Mouse (Mus musculus) stomach, postnatal 0 days (tissue): Measurements from ENCODE around the gene Ddx49. TPM values are rescaled to one million over a fixed set of nuclear protein-coding genes. Genes with fewer than 3 reads are reported as not detected.

ENCODE experiments used
- ATAC-seq: fragments of 200-750 bp; cut with Nextera tagmentation; 2 replicates; pipeline ENCODE4 v1.8.0; 2017; ENCODE audit not compliant: low FRiP score, low TSS enrichment
- DNase-seq: peaks from one replicate; pipeline ENCODE4 v3.0.0-alpha.2; 2016; ENCODE audit warnings: low spot score
- H3K27ac ChIP-seq: fragments of 300-500 bp; sonication (generic); replicated peaks from 2 replicates; pipeline ENCODE4 v1.5.1; 2014; ENCODE audit warnings: mild to moderate bottlenecking, control low read depth
- H3K27me3 ChIP-seq: fragments of 300-500 bp; sonication (generic); 2 replicates; pipeline ENCODE4 v1.6.1; 2014; ENCODE audit warnings: low read length; ENCODE audit not compliant: control insufficient read depth, insufficient read depth
- H3K36me3 ChIP-seq: fragments of 300-500 bp; sonication (generic); 2 replicates; pipeline ENCODE4 v1.6.1; 2014; ENCODE audit warnings: low read length, mixed read lengths; ENCODE audit not compliant: control insufficient read depth, insufficient read depth
- H3K4me1 ChIP-seq: fragments of 300-500 bp; sonication (generic); replicated peaks from 2 replicates; pipeline ENCODE4 v1.6.1; 2014; ENCODE audit warnings: antibody characterized with exemption; ENCODE audit not compliant: control insufficient read depth, insufficient read depth
- H3K4me2 ChIP-seq: fragments of 300-500 bp; sonication (generic); replicated peaks from 2 replicates; pipeline ENCODE4 v1.6.1; 2014; ENCODE audit warnings: low read depth, mild to moderate bottlenecking, control low read depth, moderate library complexity
- H3K4me3 ChIP-seq: fragments of 300-500 bp; sonication (generic); 2 replicates; pipeline ENCODE4 v1.5.1; 2014; ENCODE audit warnings: low read depth, low read length, control low read depth
- H3K9ac ChIP-seq: fragments of 300-500 bp; sonication (generic); 2 replicates; pipeline ENCODE4 v1.6.1; 2014; ENCODE audit warnings: mild to moderate bottlenecking, low read length, control low read depth, mixed read lengths
- H3K9me3 ChIP-seq: fragments of 300-500 bp; sonication (generic); 2 replicates; pipeline ENCODE4 v1.6.1; 2016; ENCODE audit warnings: low read length; ENCODE audit not compliant: control insufficient read depth
- CTCF ChIP-seq: IDR thresholded peaks from 2 replicates; pipeline ENCODE4 v1.5.1; 2016; ENCODE audit warnings: antibody characterized with exemption, low read depth, mild to moderate bottlenecking, moderate library complexity
- EP300 ChIP-seq: optimal IDR thresholded peaks from 2 replicates; pipeline ENCODE3; 2016; ENCODE audit warnings: antibody characterized with exemption
- WGBS: fragments of 180-500 bp; shearing (Covaris S2); extraction: QIAGEN DNeasy Blood & Tissue Kit; methylation state at CpG from one replicate; pipeline ENCODE4 v1.1.7; 2014; 5-methylcytosine and 5-hydroxymethylcytosine counted together
- polyA plus RNA-seq: library from polyadenylated mRNA; unstranded; fragments of >200 nt; fragmentation: Nextera tagmentation; extraction: Ambion mirVana; gene quantifications from 2 replicates; pipeline ENCODE4 v1.2.1, GENCODE M21; 2015

Ddx49 gene
- polyA plus RNA-seq, 1 experiment from 2014 or later, result 36.0 TPM

DNA sequence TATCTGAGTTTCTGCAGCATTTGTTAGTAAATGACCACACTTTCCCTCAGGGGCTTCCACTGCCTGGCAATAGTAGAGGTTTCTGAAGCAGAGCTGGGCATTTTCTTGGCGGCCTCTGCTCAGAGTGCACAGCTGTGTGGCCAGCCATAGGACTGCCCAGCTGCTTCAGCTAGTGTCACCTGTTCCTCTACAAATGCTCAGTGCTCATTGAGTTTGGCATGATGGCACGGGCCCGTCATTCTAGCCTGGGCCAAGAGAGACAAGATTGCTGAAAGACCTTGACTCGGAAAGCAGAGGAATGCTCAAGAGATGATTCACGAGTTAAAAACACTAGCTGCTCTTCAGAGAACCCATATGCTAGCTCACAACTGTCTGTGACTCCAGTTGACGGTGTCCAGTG, 55.7 kb downstream of the Ddx49 start:
- Histone ChIP-seq H3K27me3 (no peaks in the 10 kb centered on the region), H3K9ac (no peak overlapping the region), H3K36me3 (peaks cover 30% of the 10 kb centered on the region), H3K4me1 (no peaks in the 10 kb centered on the region), H3K4me2 (no peak overlapping the region), H3K9me3 (no peaks in the 10 kb centered on the region), H3K27ac (no peak overlapping the region), H3K4me3 (no peak overlapping the region)
- TF ChIP-seq EP300 (no peak), CTCF (no peak)
- DNase-seq (no peak), ATAC-seq (no peak)
- WGBS, result 93% methylated on average over 6 of the region's 6 CpGs

Other genes starting within 250 kb of the Ddx49 start
- 1.0 and 1.5 TPM in 2 replicates for gene Tm6sf2, start 229.6 kb downstream of the Ddx49 start, polyA plus RNA-seq
- gene Hapln4, start 219.0 kb downstream of the Ddx49 start, polyA plus RNA-seq, result 0.02 and 0.10 TPM in 2 replicates
- gene Ncan, start 181.6 kb downstream of the Ddx49 start, polyA plus RNA-seq, result 0.17 and 0.27 TPM in 2 replicates
- gene Nr2c2ap, start 171.2 kb downstream of the Ddx49 start, polyA plus RNA-seq, result 31.9 and 33.6 TPM in 2 replicates
- gene Rfxank, start 163.3 kb downstream of the Ddx49 start, polyA plus RNA-seq, result 8.9 and 9.8 TPM in 2 replicates
- gene Borcs8, start 163.0 kb downstream of the Ddx49 start, polyA plus RNA-seq, result 30.1 and 30.5 TPM in 2 replicates
- 0.10 TPM in 1 of 2 replicates, not detected in the other for gene Mef2b, start 162.8 kb downstream of the Ddx49 start, polyA plus RNA-seq
- gene Tmem161a, start 130.1 kb downstream of the Ddx49 start, polyA plus RNA-seq, result 38.2 and 40.8 TPM in 2 replicates
- 3.1 and 4.5 TPM in 2 replicates for gene Slc25a42, start 90.2 kb downstream of the Ddx49 start, polyA plus RNA-seq
- 7.8 and 9.0 TPM in 2 replicates for gene Sugp2, start 68.3 kb downstream of the Ddx49 start, polyA plus RNA-seq
- 11.9 and 12.9 TPM in 2 replicates for gene Armc6, start 68.0 kb downstream of the Ddx49 start, polyA plus RNA-seq
- gene Homer3, start 19.7 kb downstream of the Ddx49 start, polyA plus RNA-seq, result 13.8 and 17.5 TPM in 2 replicates
- gene Cope, start within 50 bp of the Ddx49 start, polyA plus RNA-seq, result 347 and 366 TPM in 2 replicates
- gene Cers1, start 13.3 kb upstream of the Ddx49 start, polyA plus RNA-seq, result 2.0 and 2.6 TPM in 2 replicates
- 0.53 TPM in 2 replicates for gene Gdf1, start 27.3 kb upstream of the Ddx49 start, polyA plus RNA-seq
- 9.5 and 9.6 TPM in 2 replicates for gene Upf1, start 50.8 kb upstream of the Ddx49 start, polyA plus RNA-seq
- gene Comp, start 71.1 kb upstream of the Ddx49 start, polyA plus RNA-seq, result 0.15 and 0.42 TPM in 2 replicates
- 8.0 and 8.4 TPM in 2 replicates for gene Crtc1, start 137.1 kb upstream of the Ddx49 start, polyA plus RNA-seq
- 10.4 and 12.4 TPM in 2 replicates for gene Klhl26, start 174.5 kb upstream of the Ddx49 start, polyA plus RNA-seq
- gene Tmem59l, start 184.9 kb upstream of the Ddx49 start, polyA plus RNA-seq, result 2.4 and 2.8 TPM in 2 replicates
- 5.8 and 6.5 TPM in 2 replicates for gene Crlf1, start 190.7 kb upstream of the Ddx49 start, polyA plus RNA-seq
- 119 and 122 TPM in 2 replicates for gene Rex1bd, start 204.3 kb upstream of the Ddx49 start, polyA plus RNA-seq
- 951 and 966 TPM in 2 replicates for gene Uba52, start 208.3 kb upstream of the Ddx49 start, polyA plus RNA-seq
- 179 and 188 TPM in 2 replicates for gene Fkbp8, start 225.2 kb upstream of the Ddx49 start, polyA plus RNA-seq
- 47.1 and 54.6 TPM in 2 replicates for gene Kxd1, start 225.5 kb upstream of the Ddx49 start, polyA plus RNA-seq
- gene Ell, start 237.0 kb upstream of the Ddx49 start, polyA plus RNA-seq, result 11.1 and 13.5 TPM in 2 replicates